Mouse (Mus musculus) heart, embryonic 16.5 days (tissue): ENCODE data around the gene Mat2a. TPM values are rescaled to one million over a fixed set of nuclear protein-coding genes. Genes with fewer than 3 reads are reported as not detected.

ENCODE experiments used
- ATAC-seq: fragments of 200-750 bp; cut with Nextera tagmentation; replicated peaks from 2 replicates; pipeline ENCODE4 v1.8.0; 2017; ENCODE audit warnings: moderate number of reproducible peaks; ENCODE audit not compliant: insufficient read depth, low FRiP score; ENCODE audit errors: extremely low read depth
- H3K27ac ChIP-seq: fragments of 300-500 bp; sonication (generic); 2 replicates; pipeline ENCODE4 v1.5.1; 2014; ENCODE audit warnings: mild to moderate bottlenecking, low read length, control low read depth, moderate library complexity
- H3K27me3 ChIP-seq: fragments of 300-500 bp; sonication (generic); 2 replicates; pipeline ENCODE4 v1.6.1; 2014; ENCODE audit warnings: low read length, mixed read lengths; ENCODE audit not compliant: control insufficient read depth, insufficient read depth
- H3K36me3 ChIP-seq: fragments of 300-500 bp; sonication (generic); 2 replicates; pipeline ENCODE4 v1.6.1; 2014; ENCODE audit not compliant: control insufficient read depth, insufficient read depth
- H3K4me1 ChIP-seq: fragments of 300-500 bp; sonication (generic); 2 replicates; pipeline ENCODE4 v1.6.1; 2014; ENCODE audit warnings: low read length, mixed read lengths; ENCODE audit not compliant: control insufficient read depth, insufficient read depth
- H3K4me2 ChIP-seq: fragments of 300-500 bp; sonication (generic); 2 replicates; pipeline ENCODE4 v1.6.1; 2014; ENCODE audit warnings: low read depth, mild to moderate bottlenecking, control low read depth, low read length
- H3K4me3 ChIP-seq: fragments of 300-500 bp; sonication (generic); 2 replicates; pipeline ENCODE4 v1.5.1; 2014; ENCODE audit warnings: mild to moderate bottlenecking, control low read depth, low read length
- H3K9ac ChIP-seq: fragments of 300-500 bp; sonication (generic); 2 replicates; pipeline ENCODE4 v1.6.1; 2014; ENCODE audit warnings: low read length, control low read depth
- H3K9me3 ChIP-seq: fragments of 300-500 bp; sonication (generic); replicated peaks from 2 replicates; pipeline ENCODE4 v1.6.1; 2016; ENCODE audit warnings: low read length; ENCODE audit not compliant: control insufficient read depth
- WGBS: fragments of 180-500 bp; shearing (Covaris S2); extraction: QIAGEN DNeasy Blood & Tissue Kit; methylation state at CpG from one replicate; pipeline ENCODE4 v1.1.7; 2014; 5-methylcytosine and 5-hydroxymethylcytosine counted together
- polyA plus RNA-seq: library from polyadenylated mRNA; unstranded; fragments of >200 nt; fragmentation: Nextera tagmentation; extraction: Ambion mirVana; gene quantifications from 2 replicates; pipeline ENCODE4 v1.2.1, GENCODE M21; 2015

The Mat2a gene
- polyA plus RNA-seq, 1 experiment from 2014 or later: 318 TPM

GRCm38 (mm10) chr6:72428036-72428435 is 11.3 kb downstream of the Mat2a start:
- 42% methylated on average over 8 of the region's 8 CpGs for WGBS
- Histone ChIP-seq H3K27ac (no peak overlapping the region), H3K27me3 (no peaks in the 10 kb centered on the region), H3K4me2 (no peak overlapping the region), H3K9ac (no peak overlapping the region), H3K4me3 (no peak overlapping the region), H3K36me3 (peaks cover 58% of the 10 kb centered on the region), H3K9me3 (peaks cover 5% of the 10 kb centered on the region; the same call in 1 of the 2 replicates), H3K4me1 (no peaks in the 10 kb centered on the region)
- ATAC-seq: peak; percentile 49; the same call in 1 of the 2 replicates

- Histone ChIP-seq H3K36me3 (peaks cover 54% of the 10 kb centered on the region), H3K9me3 (peaks cover 5% of the 10 kb centered on the region; the same call in 1 of the 2 replicates), H3K4me1 (no peaks in the 10 kb centered on the region), H3K4me3 (no peak overlapping the region), H3K27ac (no peak overlapping the region), H3K4me2 (no peak overlapping the region), H3K27me3 (no peaks in the 10 kb centered on the region), H3K9ac (no peak overlapping the region)
- 93% methylated on average over 11 of the region's 11 CpGs for WGBS
- no peak for ATAC-seq
Observed at GRCm38 (mm10) chr6:72425646-72426045, 13.7 kb downstream of the Mat2a start.

DNA sequence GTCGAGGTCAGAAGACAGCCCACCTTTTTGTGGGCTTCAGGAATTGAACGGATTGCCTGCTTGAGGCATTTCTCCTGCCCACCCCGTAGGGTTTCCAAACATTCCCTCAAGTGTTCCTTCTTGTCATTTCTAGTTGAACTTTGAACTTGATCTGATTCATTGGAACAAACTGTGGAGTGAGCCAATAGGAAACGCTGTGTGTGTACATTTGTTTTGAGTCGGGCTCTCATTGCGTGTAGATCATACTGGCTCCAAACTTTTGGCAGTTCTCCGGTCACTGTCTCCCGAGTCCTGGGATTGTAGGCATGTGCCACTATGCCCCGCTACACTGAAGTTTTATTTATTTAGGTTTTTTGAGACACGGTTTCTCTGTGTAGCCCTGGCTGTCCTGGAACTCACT is 18.5 kb downstream of the Mat2a start:
- H3K4me3 ChIP-seq: no peak overlapping the region
- no peak overlapping the region for H3K9ac ChIP-seq
- no peaks in the 10 kb centered on the region for H3K27me3 ChIP-seq
- H3K4me2 ChIP-seq: no peak overlapping the region
- peaks cover under 1% of the 10 kb centered on the region; the same call in 1 of the 2 replicates for H3K4me1 ChIP-seq
- peaks cover 5% of the 10 kb centered on the region; the same call in 1 of the 2 replicates for H3K9me3 ChIP-seq
- 90% methylated on average over 10 of the region's 10 CpGs for WGBS
- peaks cover 42% of the 10 kb centered on the region for H3K36me3 ChIP-seq
- H3K27ac ChIP-seq: no peak overlapping the region
- no peak for ATAC-seq

DNA sequence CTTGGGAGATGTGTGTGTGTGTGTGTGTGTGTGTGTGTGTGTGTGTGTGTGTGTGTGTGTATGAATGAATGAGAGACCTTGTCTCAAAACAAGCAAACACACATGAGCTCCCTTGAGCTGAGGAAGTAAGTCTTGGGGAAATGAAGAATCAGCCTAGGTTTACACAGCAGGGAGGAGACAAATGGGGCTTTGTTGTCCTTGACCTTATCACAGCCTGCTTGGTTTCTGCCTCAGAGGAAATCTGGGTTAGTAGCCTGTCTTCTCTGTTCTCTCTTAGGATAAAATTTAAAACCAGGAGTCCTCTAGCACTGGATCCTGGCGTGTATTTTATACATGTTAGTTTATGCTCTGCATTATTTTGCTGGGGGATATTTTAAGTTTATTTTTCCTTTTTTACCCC is 19.6 kb downstream of the Mat2a start:
- H3K9ac ChIP-seq: no peak overlapping the region
- H3K27me3 ChIP-seq: no peaks in the 10 kb centered on the region
- no peak overlapping the region for H3K27ac ChIP-seq
- peaks cover 11% of the 10 kb centered on the region for H3K4me1 ChIP-seq
- H3K4me2 ChIP-seq: no peak overlapping the region
- ATAC-seq: no peak
- no peak overlapping the region for H3K4me3 ChIP-seq
- H3K9me3 ChIP-seq: peaks cover under 1% of the 10 kb centered on the region; the same call in 1 of the 2 replicates
- peaks cover 31% of the 10 kb centered on the region for H3K36me3 ChIP-seq
- WGBS: 69% methylated on average over 1 of the region's 1 CpGs

DNA sequence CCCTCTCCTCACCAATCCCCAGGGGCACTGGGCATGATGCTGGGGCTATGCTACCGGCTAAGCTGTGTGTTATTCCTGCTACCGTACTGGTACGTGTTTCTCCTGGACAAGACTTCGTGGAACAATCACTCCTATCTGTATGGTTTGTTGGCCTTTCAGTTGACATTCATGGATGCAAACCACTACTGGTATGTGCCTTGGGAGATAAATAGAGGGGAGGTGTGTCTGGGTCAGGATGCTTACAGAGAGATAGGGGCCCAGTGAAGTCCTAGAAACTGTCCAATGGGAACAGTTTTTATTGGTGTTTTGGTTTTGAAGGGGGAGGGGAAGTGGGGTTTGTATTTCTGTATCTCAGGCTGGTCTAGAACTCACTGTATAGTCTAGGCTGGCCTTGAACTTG is 21.1 kb downstream of the Mat2a start:
- no peak overlapping the region for H3K27ac ChIP-seq
- H3K4me1 ChIP-seq: peaks cover 11% of the 10 kb centered on the region
- WGBS: 86% methylated on average over 4 of the region's 4 CpGs
- H3K27me3 ChIP-seq: no peaks in the 10 kb centered on the region
- no peak overlapping the region for H3K4me3 ChIP-seq
- no peaks in the 10 kb centered on the region for H3K9me3 ChIP-seq
- H3K4me2 ChIP-seq: no peak overlapping the region
- H3K9ac ChIP-seq: no peak overlapping the region
- no peak for ATAC-seq
- H3K36me3 ChIP-seq: peaks cover 16% of the 10 kb centered on the region

- peaks cover 11% of the 10 kb centered on the region for H3K4me1 ChIP-seq
- WGBS: 57% methylated on average over 7 of the region's 7 CpGs
- peaks cover 8% of the 10 kb centered on the region for H3K36me3 ChIP-seq
- H3K9me3 ChIP-seq: no peaks in the 10 kb centered on the region
- ATAC-seq: no peak
- no peaks in the 10 kb centered on the region for H3K27me3 ChIP-seq
- no peak overlapping the region for H3K9ac ChIP-seq
- H3K4me2 ChIP-seq: no peak overlapping the region
- no peak overlapping the region for H3K27ac ChIP-seq
- H3K4me3 ChIP-seq: no peak overlapping the region
Observed at GRCm38 (mm10) chr6:72415964-72416772, 23.2 kb downstream of the Mat2a start.

GRCm38 (mm10) chr6:72415181-72415580 is 24.2 kb downstream of the Mat2a start:
- H3K4me3 ChIP-seq: peak overlapping the region; percentile 89
- 87% methylated on average over 5 of the region's 5 CpGs for WGBS
- peak overlapping the region; percentile 89 for H3K4me2 ChIP-seq
- peaks cover 11% of the 10 kb centered on the region for H3K4me1 ChIP-seq
- H3K9me3 ChIP-seq: no peaks in the 10 kb centered on the region
- H3K9ac ChIP-seq: peak overlapping the region; percentile 51
- H3K27me3 ChIP-seq: no peaks in the 10 kb centered on the region
- ATAC-seq: no peak
- no peak overlapping the region for H3K27ac ChIP-seq
- H3K36me3 ChIP-seq: peaks cover 8% of the 10 kb centered on the region

DNA sequence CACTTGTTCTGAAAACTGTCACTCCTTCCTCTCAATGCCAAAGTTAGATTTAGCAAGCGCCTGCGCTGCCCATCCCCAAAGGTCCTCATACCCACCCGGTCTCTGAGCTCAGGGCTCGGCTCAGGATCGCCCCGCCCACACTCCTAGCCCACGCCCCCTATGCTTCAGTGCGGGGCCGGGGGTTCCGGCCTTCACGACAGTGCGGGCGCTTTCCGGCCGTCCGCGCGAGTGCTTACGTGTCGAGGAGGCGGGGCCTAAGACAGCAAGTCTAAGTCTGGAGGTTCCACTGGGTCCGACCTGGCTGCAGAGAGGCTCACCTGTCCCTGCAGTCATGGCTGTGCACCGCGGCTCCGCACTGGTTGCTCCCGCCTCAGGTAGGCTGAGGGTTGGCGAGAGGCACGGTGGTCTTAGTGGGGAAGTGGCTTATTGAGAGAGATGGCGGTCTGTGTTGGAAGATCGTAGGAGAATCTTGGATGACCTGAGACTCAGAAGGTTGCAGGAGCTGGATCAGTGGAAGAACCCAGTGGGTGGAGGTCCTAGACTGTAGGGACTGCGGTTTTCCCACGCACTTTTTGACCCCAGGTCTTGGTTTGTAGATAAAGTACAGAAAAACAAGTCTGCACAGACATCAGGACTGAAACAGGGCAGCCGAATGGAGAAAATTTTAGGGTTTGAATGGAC is 25.1 kb downstream of the Mat2a start, which contains the start of gene Ggcx:
Gene Ggcx, plus strand, starts transcription at position 233 of the 681 bp plus-strand sequence.
- Histone ChIP-seq H3K4me1 (peaks cover 11% of the 10 kb centered on the region), H3K9ac (peak within 1 kb of the TSS; percentile 93), H3K4me3 (peak within 1 kb of the TSS; percentile 89), H3K27ac (peak within 1 kb of the TSS; percentile 40), H3K4me2 (peak within 1 kb of the TSS; percentile 89), H3K9me3 (no peaks in the 10 kb centered on the region), H3K36me3 (peaks cover 8% of the 10 kb centered on the region), H3K27me3 (no peaks in the 10 kb centered on the region)
- under 1% methylated on average over 33 of the region's 33 CpGs for WGBS
- ATAC-seq: peak; percentile 96

- no peak overlapping the region for H3K27ac ChIP-seq
- no peak overlapping the region for H3K4me3 ChIP-seq
- no peaks in the 10 kb centered on the region for H3K9me3 ChIP-seq
- H3K9ac ChIP-seq: no peak overlapping the region; the same call in 1 of the 2 replicates
- H3K4me2 ChIP-seq: no peak overlapping the region
- no peaks in the 10 kb centered on the region for H3K36me3 ChIP-seq
- no peak for ATAC-seq
- 63% methylated on average over 7 of the region's 7 CpGs for WGBS
- H3K27me3 ChIP-seq: no peaks in the 10 kb centered on the region
- peaks cover 7% of the 10 kb centered on the region for H3K4me1 ChIP-seq
Observed at GRCm38 (mm10) chr6:72410518-72410917, 28.8 kb downstream of the Mat2a start.
